Mouse (Mus musculus) ES-Bruce4 (cell line): ENCODE measurements around the gene Jakmip3. TPM values are rescaled to one million over a fixed set of nuclear protein-coding genes. Genes with fewer than 3 reads are reported as not detected.

Experiments
- H3K27ac ChIP-seq: 2 replicates; pipeline ENCODE4 v1.5.1; 2012; ENCODE audit warnings: low read length, inconsistent platforms; ENCODE audit not compliant: insufficient read depth
- H3K27me3 ChIP-seq: 2 replicates; pipeline ENCODE4 v1.6.1; 2012; ENCODE audit warnings: mild to moderate bottlenecking, low read length, inconsistent platforms; ENCODE audit not compliant: control insufficient read depth, poor library complexity, insufficient read depth, severe bottlenecking
- H3K36me3 ChIP-seq: 2 replicates; pipeline ENCODE4 v1.6.1; 2012; ENCODE audit warnings: inconsistent platforms, mild to moderate bottlenecking, low read length, moderate library complexity; ENCODE audit not compliant: control insufficient read depth, poor library complexity, insufficient read depth, severe bottlenecking
- H3K4me1 ChIP-seq: one replicate; pipeline ENCODE4 v1.8.1; 2011; ENCODE audit warnings: low read length; ENCODE audit not compliant: control insufficient read depth, insufficient read depth
- H3K4me3 ChIP-seq: 2 replicates; pipeline ENCODE4 v1.5.1; 2011; ENCODE audit warnings: low read depth, mild to moderate bottlenecking, low read length
- H3K9ac ChIP-seq: 2 replicates; pipeline ENCODE4 v1.6.1; 2012; ENCODE audit warnings: low read depth, mild to moderate bottlenecking, inconsistent platforms; ENCODE audit not compliant: poor library complexity, severe bottlenecking
- H3K9me3 ChIP-seq: replicated peaks from 2 replicates; pipeline ENCODE4 v1.6.1; 2012; ENCODE audit warnings: mild to moderate bottlenecking, low read length, inconsistent platforms; ENCODE audit not compliant: control insufficient read depth, poor library complexity, insufficient read depth, severe bottlenecking
- CTCF ChIP-seq: IDR thresholded peaks from one replicate; pipeline ENCODE4 v1.8.1; 2011; ENCODE audit warnings: low read depth, low read length
- EP300 ChIP-seq: IDR thresholded peaks from 2 replicates; pipeline ENCODE4 v1.6.1; 2011; ENCODE audit warnings: low read depth, low read length; ENCODE audit not compliant: insufficient read depth
- POLR2A ChIP-seq: IDR thresholded peaks from one replicate; pipeline ENCODE4 v1.8.1; 2011; ENCODE audit warnings: low read length; ENCODE audit not compliant: insufficient read depth
- polyA plus RNA-seq: library from polyadenylated mRNA; stranded (reverse); fragments of >200 nt; gene quantifications from 2 replicates; pipeline ENCODE4 v1.2.4, GENCODE M21; 2011; ENCODE audit warnings: low read depth; ENCODE audit not compliant: missing spikeins, insufficient read depth, insufficient read length

The Jakmip3 gene
- polyA plus RNA-seq, 1 experiment: not detected

GRCm38 (mm10) chr7:139012767-139013369 lies 72.3 kb downstream of the Jakmip3 start:
- Histone ChIP-seq H3K4me3 (no peak overlapping the region), H3K9ac (no peak overlapping the region), H3K36me3 (no peaks in the 10 kb centered on the region), H3K9me3 (no peaks in the 10 kb centered on the region), H3K27me3 (no peaks in the 10 kb centered on the region), H3K4me1 (no peaks in the 10 kb centered on the region), H3K27ac (no peak overlapping the region)
- TF ChIP-seq EP300 (no peak), CTCF (no peak), POLR2A (no peak)

DNA sequence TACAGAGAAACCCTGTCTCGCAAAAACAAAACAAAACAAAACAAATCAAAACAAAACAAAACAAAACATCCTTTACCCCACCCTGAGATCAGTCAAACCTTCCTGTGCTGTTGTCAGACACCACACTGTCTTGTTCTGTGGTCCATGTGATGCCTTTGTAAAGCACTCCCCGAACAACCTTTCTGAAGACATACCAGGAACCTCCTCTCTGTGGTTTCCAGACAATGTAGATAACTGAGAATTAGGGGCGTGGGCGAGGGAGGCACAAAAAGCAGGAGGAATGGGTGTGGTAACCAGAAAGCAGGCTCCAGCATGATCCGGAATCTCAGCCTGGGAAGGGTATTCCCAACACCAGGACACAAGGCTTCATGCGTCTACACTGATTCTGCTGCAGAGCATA lies 74.6 kb downstream of the Jakmip3 start:
- TF ChIP-seq CTCF (no peak), EP300 (no peak), POLR2A (no peak)
- H3K9ac ChIP-seq: no peak overlapping the region
- no peak overlapping the region for H3K27ac ChIP-seq
- no peaks in the 10 kb centered on the region for H3K9me3 ChIP-seq
- no peaks in the 10 kb centered on the region for H3K27me3 ChIP-seq
- H3K4me1 ChIP-seq: no peaks in the 10 kb centered on the region
- no peak overlapping the region for H3K4me3 ChIP-seq
- no peaks in the 10 kb centered on the region for H3K36me3 ChIP-seq

GRCm38 (mm10) chr7:139016288-139016687 lies 75.8 kb downstream of the Jakmip3 start:
- H3K4me3 ChIP-seq: no peak overlapping the region
- no peak overlapping the region for H3K9ac ChIP-seq
- H3K27ac ChIP-seq: no peak overlapping the region
- no peak for TF ChIP-seq POLR2A
- no peak for TF ChIP-seq EP300
- TF ChIP-seq CTCF: no peak
- no peaks in the 10 kb centered on the region for H3K36me3 ChIP-seq
- H3K27me3 ChIP-seq: no peaks in the 10 kb centered on the region
- H3K4me1 ChIP-seq: no peaks in the 10 kb centered on the region
- no peaks in the 10 kb centered on the region for H3K9me3 ChIP-seq

DNA sequence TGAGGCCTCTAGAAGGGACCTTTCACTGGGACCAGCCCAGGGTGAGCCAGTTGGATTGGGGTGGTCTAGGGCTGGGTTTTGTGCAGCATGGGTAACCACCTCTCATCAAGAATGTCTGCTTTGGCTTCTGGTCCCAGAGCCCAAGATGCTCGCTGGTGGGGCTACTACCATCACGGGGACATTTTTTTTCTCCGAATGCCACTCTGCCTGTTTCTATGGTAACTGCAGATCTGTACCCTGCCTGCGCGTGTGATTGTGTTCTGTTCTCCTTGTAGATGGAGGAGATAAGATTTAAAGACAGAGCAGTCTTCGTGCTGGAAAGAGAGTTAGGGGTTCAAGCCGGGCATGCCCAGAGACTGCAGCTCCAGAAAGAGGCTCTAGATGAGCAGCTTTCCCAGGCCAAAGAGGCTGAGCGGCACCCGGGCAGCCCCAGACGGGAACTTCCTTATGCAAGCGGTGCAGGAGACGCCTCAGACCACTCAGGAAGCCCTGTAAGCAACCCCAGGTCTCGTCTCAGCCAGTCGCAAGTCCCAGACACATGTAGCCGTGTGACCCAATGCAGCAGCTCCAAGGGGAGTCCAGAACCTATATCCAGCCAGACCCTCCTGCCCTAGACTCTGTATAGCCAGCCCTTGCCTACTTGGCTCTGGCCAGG lies 76.8 kb downstream of the Jakmip3 start:
- Histone ChIP-seq H3K36me3 (no peaks in the 10 kb centered on the region), H3K4me1 (no peaks in the 10 kb centered on the region), H3K9ac (no peak overlapping the region), H3K27me3 (no peaks in the 10 kb centered on the region), H3K4me3 (no peak overlapping the region), H3K27ac (no peak overlapping the region), H3K9me3 (no peaks in the 10 kb centered on the region)
- no peak for TF ChIP-seq POLR2A
- no peak for TF ChIP-seq EP300
- no peak for TF ChIP-seq CTCF

DNA sequence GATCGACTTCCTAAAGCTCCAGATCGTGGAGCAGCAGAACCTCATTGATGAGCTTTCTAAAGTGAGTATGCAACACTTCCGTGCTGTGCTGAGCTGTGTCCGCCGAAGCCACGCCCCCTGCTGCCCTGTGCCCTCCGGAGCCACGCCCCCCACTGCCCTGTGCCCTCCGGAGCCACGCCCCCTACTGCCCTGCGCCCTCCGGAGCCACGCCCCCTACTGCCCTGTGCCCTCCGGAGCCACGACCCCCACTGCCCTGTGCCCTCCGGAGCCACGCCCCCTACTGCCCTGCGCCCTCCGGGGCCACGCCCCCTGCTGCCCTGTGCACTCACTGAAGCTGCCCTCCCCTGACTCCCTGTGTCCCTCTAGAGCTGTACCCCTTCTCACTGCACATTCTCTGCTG lies 80.4 kb downstream of the Jakmip3 start:
- TF ChIP-seq POLR2A (no peak), CTCF (no peak)
- Histone ChIP-seq H3K9me3 (no peaks in the 10 kb centered on the region), H3K27me3 (no peaks in the 10 kb centered on the region), H3K4me1 (no peaks in the 10 kb centered on the region), H3K36me3 (no peaks in the 10 kb centered on the region), H3K4me3 (no peak overlapping the region), H3K27ac (no peak overlapping the region), H3K9ac (no peak overlapping the region)

DNA sequence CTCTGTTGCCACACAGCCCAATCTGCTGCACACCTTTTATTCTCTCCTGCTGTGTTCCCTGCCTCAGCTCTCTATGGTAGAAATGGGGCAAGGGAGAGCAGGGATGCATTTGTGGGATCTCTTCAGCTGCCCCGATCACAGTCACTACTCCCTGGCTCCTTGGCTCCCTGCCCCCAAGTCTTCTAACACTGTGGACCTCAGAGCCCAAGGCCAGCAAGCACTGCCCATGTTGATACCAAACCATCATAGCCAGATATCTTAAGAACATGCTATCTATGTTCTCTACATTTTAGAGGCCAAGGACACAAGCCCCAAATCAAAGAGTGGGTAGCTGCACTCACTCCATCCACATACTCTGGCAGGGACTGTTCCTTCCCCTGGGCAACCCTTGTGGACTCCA lies 80.8 kb downstream of the Jakmip3 start:
- Histone ChIP-seq H3K4me1 (no peaks in the 10 kb centered on the region), H3K9ac (no peak overlapping the region), H3K9me3 (no peaks in the 10 kb centered on the region), H3K27ac (no peak overlapping the region), H3K4me3 (no peak overlapping the region), H3K27me3 (no peaks in the 10 kb centered on the region), H3K36me3 (no peaks in the 10 kb centered on the region)
- TF ChIP-seq CTCF: no peak
- TF ChIP-seq POLR2A: no peak
- no peak for TF ChIP-seq EP300
